Mouse (Mus musculus): Measurements from ENCODE around the gene Slitrk1. TPM values are rescaled to one million over a fixed set of nuclear protein-coding genes. Genes with fewer than 3 reads are reported as not detected.

Gene Slitrk1
- total RNA-seq, 2 experiments from 2014 or later, result 79.7 to 87.3 TPM

- TF ChIP-seq CTCF (IDR thresholded peaks at IDR 0.05), result no peak
- no peak overlapping the region for H3K4me3 ChIP-seq
- no peak overlapping the region for H3K27ac ChIP-seq
- DNase-seq (ENCODE audit: extremely low spot score in 1 of 2, low spot score in 2 of 2), result no peak
- intact Hi-C loops (cut with DNase I), result no loop called here
These were observed 46.1 kb downstream of the Slitrk1 start for GRCm38 (mm10) chr14:108867816-108868215.

GRCm38 (mm10) chr14:108864631-108865030, 49.3 kb downstream of the Slitrk1 start:
- intact Hi-C loops (cut with DNase I), result no loop called here
- no peak for TF ChIP-seq CTCF (IDR thresholded peaks at IDR 0.05)
- H3K27ac ChIP-seq, result no peak overlapping the region
- no peak for DNase-seq (ENCODE audit: extremely low spot score in 1 of 2, low spot score in 2 of 2)
- no peak overlapping the region for H3K4me3 ChIP-seq

GRCm38 (mm10) chr14:108859310-108859709, 54.6 kb downstream of the Slitrk1 start:
- no peak overlapping the region for H3K27ac ChIP-seq
- DNase-seq (ENCODE audit: extremely low spot score in 1 of 2, low spot score in 2 of 2), result no peak
- intact Hi-C loops (cut with DNase I), result no loop called here
- no peak for TF ChIP-seq CTCF (IDR thresholded peaks at IDR 0.05)
- no peak overlapping the region for H3K4me3 ChIP-seq
